Mouse (Mus musculus): ENCODE results near the gene Myo1b. TPM values are rescaled to one million over a fixed set of nuclear protein-coding genes. Genes with fewer than 3 reads are reported as not detected.
"Not testable (repeated sequence)": the region's sequence is repeated elsewhere in the genome, so short reads cannot be mapped to it uniquely, and the experiment has no call there.

Gene Myo1b
- total and polyA plus RNA-seq, 3 experiments: 0.07 TPM; not detected in 1

DNA sequence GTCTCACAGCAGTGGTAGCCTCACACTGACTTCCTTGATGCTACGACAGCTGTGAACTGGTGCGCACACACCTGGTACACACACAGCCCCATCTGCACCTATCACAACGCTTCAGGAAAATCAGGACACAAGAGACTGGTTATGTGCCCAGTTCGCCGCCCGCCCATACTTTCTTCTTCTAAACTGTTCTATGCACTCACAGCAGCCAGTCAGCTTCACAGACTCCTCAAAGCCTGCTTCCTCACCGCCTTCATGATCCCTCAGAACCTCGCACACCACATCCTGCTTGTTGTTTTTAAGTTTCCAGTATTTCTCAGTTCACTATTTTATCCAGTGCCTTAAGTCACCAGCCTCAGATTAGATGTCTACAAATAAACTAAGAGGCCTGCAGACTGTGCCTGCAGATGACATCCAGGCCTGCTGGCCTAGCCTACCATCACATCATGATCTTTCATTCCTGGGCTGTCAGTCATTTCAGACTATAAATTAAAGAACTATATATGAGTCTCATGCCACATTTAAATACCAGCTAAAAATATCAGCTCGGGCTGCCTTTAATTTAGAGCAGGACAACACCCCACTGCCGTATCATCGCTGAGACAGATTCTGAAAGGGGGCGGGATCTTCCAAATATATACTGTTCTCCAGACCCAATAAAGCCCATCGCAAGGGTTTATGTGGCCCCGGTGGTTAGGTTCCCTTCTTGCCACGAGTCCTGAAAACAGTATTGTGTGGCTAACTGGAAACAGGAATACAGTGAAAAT is 40.2 kb downstream of the Myo1b start:
- DNase-seq (ENCODE audit: extremely low read depth): no peak
- no peak for TF ChIP-seq UBTF (IDR thresholded peaks at IDR 0.05; ENCODE audit: low read depth, low read length)
- no peak for TF ChIP-seq CTCF (conservative IDR thresholded peaks at IDR 0.05 in 1 of 2, IDR thresholded peaks at IDR 0.05 in 1 of 2; ENCODE audit: low read depth in 2 of 2, low read length in 2 of 2)
- TF ChIP-seq ELF1 (IDR thresholded peaks at IDR 0.05; ENCODE audit: low read depth, low read length): no peak
- no peak for TF ChIP-seq GABPA (IDR thresholded peaks at IDR 0.05; ENCODE audit: insufficient replicate concordance, low read depth, low read length)
- TF ChIP-seq KAT2A (IDR thresholded peaks at IDR 0.05; ENCODE audit: insufficient replicate concordance, low read length): no peak
- no peak for TF ChIP-seq MAFK (IDR thresholded peaks at IDR 0.05; ENCODE audit: insufficient replicate concordance, low read length)
- TF ChIP-seq CHD1 (IDR thresholded peaks at IDR 0.05; ENCODE audit: low read depth, low read length): no peak
- TF ChIP-seq RAD21 (IDR thresholded peaks at IDR 0.05; ENCODE audit: low read depth, low read length): no peak
- Histone ChIP-seq H3K79me2 (replicated peaks; ENCODE audit: control insufficient read depth, extremely low read depth, insufficient read depth, poor library complexity, severe bottlenecking) (no peaks in the 10 kb centered on the region), H3K27me3 (replicated peaks) (no peaks in the 10 kb centered on the region), H3K4me1 (ENCODE audit: control insufficient read depth in 1 of 2, insufficient read depth in 2 of 2) (peaks cover 3 to 22% of the 10 kb centered on the region in 2 experiments), H3K36me3 (replicated peaks in 1 of 2; ENCODE audit: control insufficient read depth in 1 of 2, insufficient read depth in 1 of 2, low read length in 1 of 2) (no peaks in the 10 kb centered on the region), H3K9ac (ENCODE audit: insufficient read depth, low read depth) (no peak overlapping the region), H3K4me2 (ENCODE audit: insufficient read depth, low read depth, poor library complexity, severe bottlenecking) (peak overlapping the region; percentile 54; the same call in 1 of the 2 replicates), H3K27ac (ENCODE audit: insufficient read depth, low read depth) (no peak overlapping the region), H3K4me3 (replicated peaks in 1 of 3; ENCODE audit: low read depth in 2 of 3, low read length in 2 of 3, poor library complexity in 1 of 3) (no peak overlapping the region), H3K9me3 (replicated peaks; ENCODE audit: low read length) (no peaks in the 10 kb centered on the region)
- dilution Hi-C loops (cut with MboI; ENCODE audit: extremely low pct_ligation_motif_present, extremely low pct_unique_long_range_greater_than_20kb, low sequenced_read_pairs) (no loop called here), in situ Hi-C loops (cut with MboI; ENCODE audit: low pct_ligation_motif_present, low pct_unique_long_range_greater_than_20kb, low sequenced_read_pairs) (no loop called here)

DNA sequence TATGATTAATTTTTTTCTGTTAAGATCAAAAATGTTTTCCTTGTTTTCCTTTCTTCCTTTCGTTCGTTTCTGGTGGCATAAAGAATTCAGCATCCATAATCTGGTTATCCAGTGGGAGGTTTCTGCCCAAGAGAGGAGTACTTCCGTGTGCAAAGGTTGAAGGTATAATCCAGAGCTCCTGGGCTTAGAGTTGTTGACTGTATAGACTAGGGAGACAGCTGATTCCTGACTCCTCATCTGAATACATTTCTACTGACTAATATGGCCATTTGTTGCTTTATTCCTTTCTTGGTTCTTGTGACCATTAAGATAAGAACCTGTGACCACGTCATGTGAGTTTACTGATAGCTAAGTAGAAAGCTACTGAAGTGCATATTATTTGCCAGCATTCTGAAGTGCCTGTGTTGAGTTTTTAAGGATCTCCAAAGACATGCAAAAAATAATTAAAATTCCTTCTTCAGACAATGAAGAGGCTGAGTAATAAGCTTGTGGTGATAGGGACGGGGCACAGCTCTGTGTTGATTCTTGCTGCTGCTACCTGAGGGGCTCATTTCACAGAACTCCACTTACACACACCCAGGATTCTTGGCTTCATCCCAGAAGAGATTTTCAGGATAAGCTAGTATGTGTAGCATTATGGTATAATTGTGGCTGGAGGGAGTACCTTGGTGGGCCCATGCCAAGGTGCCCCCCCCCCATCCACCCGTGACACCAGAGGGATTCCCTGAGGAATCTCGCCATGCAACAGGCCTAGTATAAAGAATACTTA is 43.2 kb downstream of the Myo1b start:
- Histone ChIP-seq H3K27me3 (replicated peaks) (no peaks in the 10 kb centered on the region), H3K36me3 (replicated peaks in 1 of 2; ENCODE audit: control insufficient read depth in 1 of 2, insufficient read depth in 1 of 2, low read length in 1 of 2) (no peaks in the 10 kb centered on the region), H3K9me3 (replicated peaks; ENCODE audit: low read length) (peaks cover 2% of the 10 kb centered on the region), H3K4me3 (replicated peaks in 1 of 3; ENCODE audit: low read depth in 2 of 3, low read length in 2 of 3, poor library complexity in 1 of 3) (no peak overlapping the region), H3K4me1 (ENCODE audit: control insufficient read depth in 1 of 2, insufficient read depth in 2 of 2) (peaks cover 3 to 22% of the 10 kb centered on the region in 2 experiments), H3K9ac (ENCODE audit: insufficient read depth, low read depth) (no peak overlapping the region), H3K27ac (ENCODE audit: insufficient read depth, low read depth) (no peak overlapping the region), H3K4me2 (ENCODE audit: insufficient read depth, low read depth, poor library complexity, severe bottlenecking) (no peak overlapping the region), H3K79me2 (replicated peaks; ENCODE audit: control insufficient read depth, extremely low read depth, insufficient read depth, poor library complexity, severe bottlenecking) (no peaks in the 10 kb centered on the region)
- DNase-seq (ENCODE audit: extremely low read depth): no peak
- dilution Hi-C loops (cut with MboI; ENCODE audit: extremely low pct_ligation_motif_present, extremely low pct_unique_long_range_greater_than_20kb, low sequenced_read_pairs) (no loop called here), in situ Hi-C loops (cut with MboI; ENCODE audit: low pct_ligation_motif_present, low pct_unique_long_range_greater_than_20kb, low sequenced_read_pairs) (no loop called here)
- no peak for TF ChIP-seq MAZ (IDR thresholded peaks at IDR 0.05; ENCODE audit: low read depth, low read length)
- no peak for TF ChIP-seq GABPA (IDR thresholded peaks at IDR 0.05; ENCODE audit: insufficient replicate concordance, low read depth, low read length)
- no peak for TF ChIP-seq POLR2A (IDR thresholded peaks at IDR 0.05; ENCODE audit: low read depth, low read length)
- TF ChIP-seq ELF1 (IDR thresholded peaks at IDR 0.05; ENCODE audit: low read depth, low read length): no peak
- TF ChIP-seq POLR2AphosphoS2 (IDR thresholded peaks at IDR 0.05; ENCODE audit: low read depth, low read length): no peak
- no peak for TF ChIP-seq NELFE (IDR thresholded peaks at IDR 0.05; ENCODE audit: low read depth, low read length)
- no peak for TF ChIP-seq MAX (IDR thresholded peaks at IDR 0.05; ENCODE audit: low read length)
- TF ChIP-seq USF2 (conservative IDR thresholded peaks at IDR 0.05; ENCODE audit: low read depth, low read length): no peak

GRCm38 (mm10) chr1:51871234-51871633 is 44.6 kb downstream of the Myo1b start:
- H3K27me3 ChIP-seq (replicated peaks); in situ Hi-C loops (cut with MboI; ENCODE audit: low pct_ligation_motif_present, low pct_unique_long_range_greater_than_20kb, low sequenced_read_pairs); H3K36me3 ChIP-seq (replicated peaks in 1 of 2; ENCODE audit: control insufficient read depth in 1 of 2, insufficient read depth in 1 of 2, low read length in 1 of 2); DNase-seq (ENCODE audit: extremely low read depth); dilution Hi-C loops (cut with MboI; ENCODE audit: extremely low pct_ligation_motif_present, extremely low pct_unique_long_range_greater_than_20kb, low sequenced_read_pairs); H3K9ac ChIP-seq (ENCODE audit: insufficient read depth, low read depth); H3K27ac ChIP-seq (ENCODE audit: insufficient read depth, low read depth); H3K4me2 ChIP-seq (ENCODE audit: insufficient read depth, low read depth, poor library complexity, severe bottlenecking); H3K4me3 ChIP-seq (replicated peaks in 1 of 3; ENCODE audit: low read depth in 2 of 3, low read length in 2 of 3, poor library complexity in 1 of 3); H3K9me3 ChIP-seq (replicated peaks; ENCODE audit: low read length); H3K79me2 ChIP-seq (replicated peaks; ENCODE audit: control insufficient read depth, extremely low read depth, insufficient read depth, poor library complexity, severe bottlenecking): not testable (repeated sequence)
- peaks cover 1 to 16% of the 10 kb centered on the region in 2 experiments for H3K4me1 ChIP-seq (ENCODE audit: control insufficient read depth in 1 of 2, insufficient read depth in 2 of 2)

All from CH12.LX (cell line).